In genomic region chr14:31025785-31026184, GRCm38 (mm10) we compare ENCODE assay signal across 1 mouse cellular context.
TF ChIP-seq lines count a peak whose summit lies in the region.

No protein-coding gene starts in this region.

TF ChIP-seq in CH12.LX, 34 proteins besides CTCF, POLR2A, EP300 and RAD21:
- peak; percentile 54 for TF ChIP-seq JUND (conservative IDR thresholded peaks at IDR 0.05; ENCODE audit: low read depth, low read length)
- no peak for TF ChIP-seq ETS1 (conservative IDR thresholded peaks at IDR 0.05; ENCODE audit: low read depth, low read length)
- no peak for TF ChIP-seq MAZ (IDR thresholded peaks at IDR 0.05; ENCODE audit: low read depth, low read length)
- no peak for TF ChIP-seq SIN3A (IDR thresholded peaks at IDR 0.05; ENCODE audit: low read length)
